Mouse (Mus musculus) effector memory CD4-positive, alpha-beta T cell, adult 7 months (primary cell): ENCODE measurements around the gene Ube2k. TPM values are rescaled to one million over a fixed set of nuclear protein-coding genes. Genes with fewer than 3 reads are reported as not detected.

Experiments
- polyA plus RNA-seq: library from polyadenylated mRNA; unstranded; fragments of 100-300 nt; shearing (Covaris generic); gene quantifications from one replicate; pipeline ENCODE4 v1.2.1, GENCODE M21; 2017

The Ube2k gene
- 115 TPM for polyA plus RNA-seq

GRCm38 (mm10) chr5:65536751-65537419, at the start of gene Ube2k, which contains the start of gene Smim14:
TSS of gene Ube2k (plus strand) at chr5:65537233.
TSS of gene Smim14 (minus strand) at chr5:65537184.

GRCm38 (mm10) chr5:65492716-65493531, 44.1 kb upstream of the Ube2k start, which contains the start of gene Gm43552:
TSS of gene Gm43552 (minus strand) at chr5:65492833.

Other genes starting within 250 kb of the Ube2k start
- gene Rfc1, start 201.6 kb upstream of the Ube2k start, polyA plus RNA-seq, result 38.6 TPM
- not detected for gene Klb, start 188.9 kb upstream of the Ube2k start, polyA plus RNA-seq
- gene Rpl9, start 145.8 kb upstream of the Ube2k start, polyA plus RNA-seq, result 978 TPM
- gene Lias, start 145.7 kb upstream of the Ube2k start, polyA plus RNA-seq, result 31.3 TPM
- gene Ugdh, start 101.3 kb upstream of the Ube2k start, polyA plus RNA-seq, result 28.9 TPM
- not detected for gene Gm43552, start 44.4 kb upstream of the Ube2k start, polyA plus RNA-seq
- gene Smim14, start within 50 bp of the Ube2k start, polyA plus RNA-seq, result 121 TPM
- 108 TPM for gene Pds5a, start 161.0 kb downstream of the Ube2k start, polyA plus RNA-seq
- gene N4bp2, start 226.3 kb downstream of the Ube2k start, polyA plus RNA-seq, result 9.5 TPM